Mouse (Mus musculus) myocyte (in vitro differentiated cells): Measurements from ENCODE around the gene Ucp3.

Source experiments
- CEBPB ChIP-seq: IDR thresholded peaks from 2 replicates; pipeline ENCODE4 v1.6.1; 2011; ENCODE audit warnings: mild to moderate bottlenecking, moderate library complexity; ENCODE audit not compliant: poor library complexity, insufficient read depth, severe bottlenecking
- E2F4 ChIP-seq: IDR thresholded peaks from one replicate; pipeline ENCODE4 v1.6.1; 2011; ENCODE audit warnings: mild to moderate bottlenecking, control low read depth, moderate library complexity; ENCODE audit not compliant: insufficient read depth
- POLR2A ChIP-seq: IDR thresholded peaks from one replicate; pipeline ENCODE4 v1.6.1; 2011; ENCODE audit warnings: low read depth, mild to moderate bottlenecking, control low read depth, moderate library complexity; ENCODE audit not compliant: insufficient read length
- POLR2AphosphoS2 ChIP-seq: IDR thresholded peaks from one replicate; pipeline ENCODE4 v1.6.1; 2011; ENCODE audit warnings: low read depth, control low read depth; ENCODE audit not compliant: insufficient read length
- TCF12 ChIP-seq: IDR thresholded peaks from one replicate; pipeline ENCODE4 v1.6.1; 2011; ENCODE audit warnings: mild to moderate bottlenecking, control low read depth; ENCODE audit not compliant: poor library complexity, insufficient read depth, severe bottlenecking
- USF1 ChIP-seq: IDR thresholded peaks from one replicate; pipeline ENCODE4 v1.6.1; 2011; ENCODE audit warnings: low read depth, mild to moderate bottlenecking, control low read depth, moderate library complexity

DNA sequence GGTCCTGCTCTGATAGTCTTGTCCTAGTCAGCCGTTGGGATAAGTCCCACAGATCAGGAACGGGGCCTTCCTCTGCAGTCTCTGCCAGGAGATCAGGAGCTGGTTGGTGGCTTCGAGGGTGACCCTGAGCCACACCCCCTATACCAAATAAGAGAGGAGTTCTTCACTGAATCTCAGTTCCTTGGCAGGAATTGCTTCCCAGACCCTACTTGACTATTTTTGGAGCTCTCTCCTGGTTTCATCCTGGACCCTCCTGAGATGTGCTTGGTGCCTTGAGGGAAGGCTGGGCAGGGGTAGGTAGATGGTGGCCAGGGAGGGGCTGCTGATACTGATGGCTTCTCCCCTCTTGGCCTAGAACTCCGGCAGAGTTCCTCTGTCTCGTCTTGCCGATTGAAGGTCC lies 23.6 kb downstream of the Ucp3 start:
- TF ChIP-seq POLR2A (no peak), USF1 (no peak), E2F4 (no peak), CEBPB (no peak), POLR2AphosphoS2 (no peak), TCF12 (no peak)
